Mouse (Mus musculus) forebrain, embryonic 16.5 days (tissue): Measurements from ENCODE around the gene Lpin3. TPM values are rescaled to one million over a fixed set of nuclear protein-coding genes. Genes with fewer than 3 reads are reported as not detected.

Experiments
- ATAC-seq: fragments of 200-750 bp; cut with Nextera tagmentation; 2 replicates; pipeline ENCODE4 v1.8.0; 2017; ENCODE audit warnings: mild to moderate bottlenecking, moderate library complexity
- H3K27ac ChIP-seq: fragments of 300-500 bp; sonication (generic); 2 replicates; pipeline ENCODE4 v1.5.1; 2014; ENCODE audit warnings: low read length, control low read depth
- H3K27me3 ChIP-seq: fragments of 300-500 bp; sonication (generic); replicated peaks from 2 replicates; pipeline ENCODE4 v1.6.1; 2014; ENCODE audit warnings: low read length; ENCODE audit not compliant: control insufficient read depth, insufficient read depth
- H3K36me3 ChIP-seq: fragments of 300-500 bp; sonication (generic); 2 replicates; pipeline ENCODE4 v1.6.1; 2014; ENCODE audit not compliant: control insufficient read depth, insufficient read depth
- H3K4me1 ChIP-seq: fragments of 300-500 bp; sonication (generic); replicated peaks from 2 replicates; pipeline ENCODE4 v1.6.1; 2014; ENCODE audit warnings: low read length; ENCODE audit not compliant: control insufficient read depth, insufficient read depth
- H3K4me2 ChIP-seq: fragments of 300-500 bp; sonication (generic); 2 replicates; pipeline ENCODE4 v1.6.1; 2014; ENCODE audit warnings: mild to moderate bottlenecking, low read length, control low read depth
- H3K4me3 ChIP-seq: fragments of 300-500 bp; sonication (generic); replicated peaks from 2 replicates; pipeline ENCODE4 v1.5.1; 2014; ENCODE audit warnings: mild to moderate bottlenecking, low read length, control low read depth
- H3K9ac ChIP-seq: fragments of 300-500 bp; sonication (generic); replicated peaks from 2 replicates; pipeline ENCODE4 v1.6.1; 2014; ENCODE audit warnings: low read depth, low read length, control low read depth
- H3K9me3 ChIP-seq: fragments of 300-500 bp; sonication (generic); 2 replicates; pipeline ENCODE4 v1.6.1; 2016; ENCODE audit warnings: low read length; ENCODE audit not compliant: control insufficient read depth
- WGBS: fragments of 180-500 bp; shearing (Covaris S2); extraction: QIAGEN DNeasy Blood & Tissue Kit; methylation state at CpG from one replicate; pipeline ENCODE4 v1.1.7; 2014; 5-methylcytosine and 5-hydroxymethylcytosine counted together
- polyA plus RNA-seq: library from polyadenylated mRNA; unstranded; fragments of >200 nt; fragmentation: Nextera tagmentation; extraction: Ambion mirVana; gene quantifications from 2 replicates; pipeline ENCODE4 v1.2.1, GENCODE M21; 2015

The Lpin3 gene
- polyA plus RNA-seq, 1 experiment from 2014 or later: not detected

DNA sequence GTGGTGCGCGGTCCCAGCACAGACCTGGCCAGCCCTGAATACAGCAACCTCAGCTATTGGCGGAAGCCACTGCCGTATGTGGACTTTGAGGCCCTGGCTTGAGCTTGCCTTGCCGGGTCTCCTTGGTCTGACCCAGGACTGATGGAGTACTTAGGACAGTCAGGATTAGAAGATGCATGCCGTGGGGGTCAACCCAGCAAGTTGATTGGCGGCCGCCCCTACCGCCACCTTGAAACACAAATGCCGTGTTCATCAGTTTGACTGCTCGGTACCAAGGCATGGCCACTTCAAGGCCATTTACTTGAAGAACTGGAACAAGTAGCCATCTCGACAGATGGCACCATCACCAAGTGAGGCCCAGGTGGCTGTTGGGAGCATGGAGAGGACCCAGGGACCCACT is 24.8 kb downstream of the Lpin3 start:
- 95% methylated on average over 12 of the region's 12 CpGs for WGBS

DNA sequence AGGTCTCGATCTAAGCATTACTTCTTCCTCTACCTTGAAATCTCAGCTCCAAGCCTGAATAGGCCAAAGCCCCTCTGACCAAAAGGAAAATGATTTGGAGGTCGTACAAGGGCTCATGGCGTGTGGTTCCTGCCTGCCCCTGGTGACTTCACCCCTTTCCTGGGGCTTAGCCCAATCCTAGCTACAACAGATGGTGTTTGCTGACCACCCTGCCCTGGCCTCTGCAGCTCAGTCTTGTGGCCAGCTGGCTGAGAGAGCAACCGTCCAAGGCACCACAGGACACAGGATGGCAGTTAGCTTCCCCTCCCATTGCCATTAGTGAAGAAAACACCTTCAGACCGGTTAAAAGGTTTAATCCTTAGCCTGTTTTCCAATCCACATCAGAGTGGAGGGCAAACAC is 25.6 kb downstream of the Lpin3 start:
- no peak overlapping the region for H3K9ac ChIP-seq
- peaks cover under 1% of the 10 kb centered on the region; the same call in 1 of the 2 replicates for H3K4me1 ChIP-seq
- 81% methylated on average over 5 of the region's 5 CpGs for WGBS
- peaks cover 11% of the 10 kb centered on the region for H3K27me3 ChIP-seq
- no peaks in the 10 kb centered on the region for H3K9me3 ChIP-seq
- H3K27ac ChIP-seq: no peak overlapping the region
- no peak for ATAC-seq
- no peak overlapping the region for H3K4me2 ChIP-seq
- no peaks in the 10 kb centered on the region for H3K36me3 ChIP-seq
- H3K4me3 ChIP-seq: no peak overlapping the region

More for the DNA sequence above, 24.8 kb downstream of the Lpin3 start:
- no peaks in the 10 kb centered on the region for H3K4me1 ChIP-seq
- no peaks in the 10 kb centered on the region for H3K9me3 ChIP-seq
- H3K36me3 ChIP-seq: no peaks in the 10 kb centered on the region
- H3K4me2 ChIP-seq: no peak overlapping the region
- H3K9ac ChIP-seq: no peak overlapping the region
- H3K4me3 ChIP-seq: no peak overlapping the region
- H3K27me3 ChIP-seq: peaks cover 3% of the 10 kb centered on the region
- H3K27ac ChIP-seq: no peak overlapping the region
- no peak for ATAC-seq

DNA sequence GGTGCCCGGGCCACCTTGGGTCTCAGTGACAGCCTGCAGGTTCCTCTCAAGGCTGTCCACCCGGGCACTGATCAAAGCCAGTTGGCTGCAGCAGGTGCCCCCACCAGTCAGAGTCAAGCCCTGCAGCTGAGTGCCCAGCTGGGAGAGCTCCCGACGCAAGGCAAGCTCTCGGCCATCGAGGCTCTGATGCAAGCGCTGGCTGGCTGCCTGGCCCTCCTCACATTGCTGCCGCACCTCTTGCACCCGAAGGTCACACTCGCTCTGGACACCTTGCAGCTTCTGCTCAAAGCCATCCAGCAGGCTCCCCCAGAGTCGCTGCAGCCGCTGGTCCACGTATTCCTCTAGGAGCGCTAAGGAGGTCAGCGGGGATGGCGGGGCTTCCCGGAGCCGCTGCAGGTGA is 28.1 kb downstream of the Lpin3 start:
- WGBS: 62% methylated on average over 18 of the region's 18 CpGs
- Histone ChIP-seq H3K27me3 (peaks cover 28% of the 10 kb centered on the region), H3K4me2 (no peak overlapping the region), H3K4me1 (peaks cover 15% of the 10 kb centered on the region), H3K4me3 (no peak overlapping the region), H3K36me3 (no peaks in the 10 kb centered on the region), H3K9ac (no peak overlapping the region), H3K9me3 (no peaks in the 10 kb centered on the region), H3K27ac (no peak overlapping the region)
- ATAC-seq: no peak

DNA sequence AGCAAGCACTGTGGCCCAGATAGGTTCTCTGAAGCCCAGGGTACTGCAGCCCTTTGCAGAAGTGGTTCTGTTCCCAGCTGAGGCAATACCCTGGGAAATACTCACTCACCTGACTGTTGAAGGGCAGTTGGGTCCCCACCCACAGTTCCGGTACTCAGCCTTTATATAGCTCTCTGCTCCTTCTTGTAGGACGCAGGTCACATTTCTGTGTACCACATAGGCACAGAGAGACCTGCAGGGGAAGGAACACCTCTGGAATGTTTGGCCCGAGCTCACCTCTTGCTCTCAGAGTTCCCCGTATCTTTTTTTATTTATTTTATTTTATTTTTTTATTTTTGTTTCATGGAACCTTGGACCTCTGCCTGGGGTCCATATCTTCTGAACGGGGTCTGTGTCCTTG is 30.2 kb downstream of the Lpin3 start:
- Histone ChIP-seq H3K9me3 (no peaks in the 10 kb centered on the region), H3K36me3 (no peaks in the 10 kb centered on the region), H3K27ac (no peak overlapping the region), H3K4me3 (no peak overlapping the region), H3K4me2 (no peak overlapping the region), H3K27me3 (peaks cover 29% of the 10 kb centered on the region), H3K4me1 (peaks cover 15% of the 10 kb centered on the region), H3K9ac (no peak overlapping the region)
- no peak for ATAC-seq
- 93% methylated on average over 5 of the region's 5 CpGs for WGBS

DNA sequence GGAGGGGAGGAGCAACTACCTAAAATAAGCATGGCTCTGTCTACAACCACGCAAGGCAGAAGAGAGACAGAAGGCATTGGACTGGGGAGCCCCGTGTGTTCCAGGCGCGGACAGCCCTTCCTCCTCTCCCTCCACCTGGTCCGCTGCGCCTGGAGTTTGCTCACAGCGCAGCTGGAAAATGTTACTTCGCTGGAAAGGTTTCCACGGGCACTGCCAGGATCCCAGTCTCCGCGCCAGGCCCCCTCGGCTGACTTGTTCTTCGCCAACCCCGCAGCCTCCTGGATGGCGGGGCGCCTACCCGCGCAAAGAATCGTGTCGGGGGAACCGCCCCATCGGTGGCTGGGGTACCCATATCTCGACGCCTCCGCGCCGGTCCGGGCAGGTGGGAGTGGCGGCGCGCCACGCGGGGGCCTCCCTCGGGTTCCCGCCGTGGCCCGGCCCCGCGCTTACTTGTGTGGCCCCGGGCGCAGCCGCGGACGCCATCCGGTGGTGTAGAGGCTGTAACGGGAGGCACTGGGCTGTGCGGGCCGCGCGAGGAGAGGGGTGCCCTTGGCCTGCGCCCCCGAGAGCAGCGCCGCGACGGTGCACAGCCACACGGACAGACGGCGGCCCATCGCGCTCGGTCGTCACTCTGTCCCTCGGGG is 31.2 kb downstream of the Lpin3 start:
- H3K36me3 ChIP-seq: no peaks in the 10 kb centered on the region
- ATAC-seq: peak; percentile 49
- peak overlapping the region; percentile 54 for H3K9ac ChIP-seq
- peak overlapping the region; percentile 41 for H3K4me3 ChIP-seq
- peak overlapping the region; percentile 68 for H3K4me2 ChIP-seq
- H3K4me1 ChIP-seq: peaks cover 18% of the 10 kb centered on the region
- WGBS: 1% methylated on average over 59 of the region's 64 CpGs
- H3K27me3 ChIP-seq: peaks cover 29% of the 10 kb centered on the region
- no peak overlapping the region for H3K27ac ChIP-seq
- H3K9me3 ChIP-seq: no peaks in the 10 kb centered on the region

DNA sequence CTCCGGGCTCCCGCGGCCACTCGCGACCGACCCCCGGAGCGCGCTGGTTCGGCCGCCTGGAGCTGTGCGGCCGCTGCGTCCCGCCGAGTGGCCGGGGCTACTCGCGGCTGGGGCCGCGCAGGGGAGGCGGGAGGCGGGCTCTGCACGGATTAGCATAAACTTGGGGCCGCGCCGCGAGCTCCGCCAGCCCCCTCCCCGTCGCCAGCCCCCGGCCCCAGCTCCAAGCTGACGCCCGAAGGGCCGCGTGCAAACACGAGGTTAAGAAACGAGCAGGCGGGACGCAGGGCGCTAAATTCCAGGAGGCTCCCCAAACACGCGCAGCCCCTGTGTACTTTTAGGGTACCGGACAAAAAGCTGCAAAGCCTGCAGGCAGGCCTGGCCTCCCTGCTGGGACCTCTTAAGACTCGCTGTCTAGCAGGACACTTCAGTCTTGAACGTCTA is 31.8 kb downstream of the Lpin3 start, which contains the start of gene Emilin3:
Emilin3 (minus strand) TSS at position 98 of the 441 bp plus-strand sequence.
- H3K27ac ChIP-seq: no peak within 1 kb of the TSS
- H3K9me3 ChIP-seq: no peaks in the 10 kb centered on the region
- under 1% methylated on average over 46 of the region's 46 CpGs for WGBS
- ATAC-seq: peak; percentile 37; the same call in 1 of the 2 replicates
- peaks cover 29% of the 10 kb centered on the region for H3K27me3 ChIP-seq
- no peaks in the 10 kb centered on the region for H3K36me3 ChIP-seq
- H3K4me3 ChIP-seq: peak within 1 kb of the TSS; percentile 41
- H3K4me1 ChIP-seq: peaks cover 20% of the 10 kb centered on the region
- peak within 1 kb of the TSS; percentile 68 for H3K4me2 ChIP-seq
- peak within 1 kb of the TSS; percentile 54 for H3K9ac ChIP-seq

DNA sequence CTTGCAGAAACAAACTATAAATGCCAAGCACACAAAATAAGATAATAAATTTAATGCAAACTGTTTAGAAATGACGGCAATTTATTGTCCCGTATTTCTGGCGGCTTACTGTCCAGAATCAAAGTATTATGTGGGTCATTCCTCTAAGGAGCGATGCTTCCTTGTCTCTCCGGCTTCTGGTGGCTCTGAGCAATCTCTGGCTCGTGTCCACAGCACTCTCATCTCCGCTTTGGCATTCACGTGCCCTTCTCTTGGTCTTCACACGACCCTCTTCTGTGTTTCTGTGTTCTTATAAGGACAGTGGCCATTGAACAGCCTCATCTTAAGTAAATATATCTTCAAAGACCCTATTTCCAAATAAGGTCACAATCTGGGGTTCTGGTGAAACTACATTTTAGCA is 34.2 kb downstream of the Lpin3 start:
- no peak for ATAC-seq
- Histone ChIP-seq H3K4me2 (no peak overlapping the region), H3K9ac (no peak overlapping the region), H3K9me3 (no peaks in the 10 kb centered on the region), H3K4me1 (peaks cover 20% of the 10 kb centered on the region), H3K4me3 (no peak overlapping the region), H3K27me3 (peaks cover 29% of the 10 kb centered on the region), H3K27ac (no peak overlapping the region), H3K36me3 (no peaks in the 10 kb centered on the region)
- WGBS: 87% methylated on average over 9 of the region's 9 CpGs

DNA sequence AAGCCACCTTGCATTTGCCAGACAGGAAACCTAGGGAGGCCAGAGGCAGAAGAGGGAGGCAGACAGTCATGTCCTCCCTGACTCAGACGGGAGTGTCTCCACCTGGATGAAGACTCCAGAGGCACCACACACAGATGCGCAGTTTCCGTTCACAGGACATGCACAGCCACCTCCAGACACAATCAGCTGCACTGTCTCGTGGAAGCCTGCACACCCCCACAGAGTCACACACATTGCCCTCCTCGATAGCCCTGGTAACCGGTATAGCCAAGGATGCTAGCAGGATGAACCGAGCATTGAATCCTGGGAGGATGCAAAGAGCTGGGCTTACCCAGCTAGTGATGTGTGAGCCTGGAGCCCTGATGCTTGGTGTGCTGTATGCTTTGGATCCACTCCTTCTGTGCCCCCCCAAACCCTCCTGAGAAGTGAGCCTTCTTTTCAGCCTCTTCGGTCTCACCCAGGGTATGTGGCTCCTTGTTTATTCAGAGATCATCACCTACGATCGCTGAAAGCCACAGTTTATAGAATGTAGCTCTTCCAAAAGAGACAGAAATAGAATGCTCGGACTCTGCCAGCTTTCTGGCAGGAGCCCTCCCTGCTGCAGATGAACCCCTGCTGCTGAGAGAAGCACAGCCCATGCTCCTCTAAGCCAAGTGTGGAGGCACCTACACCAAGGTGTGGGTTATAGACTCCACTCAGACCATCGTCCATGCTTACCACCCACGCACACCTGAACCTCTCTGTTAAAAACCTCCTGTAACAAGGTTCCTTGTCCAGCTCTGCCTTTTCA is 35.5 kb downstream of the Lpin3 start:
- no peak overlapping the region for H3K4me2 ChIP-seq
- 79% methylated on average over 13 of the region's 13 CpGs for WGBS
- no peak overlapping the region for H3K4me3 ChIP-seq
- H3K9me3 ChIP-seq: no peaks in the 10 kb centered on the region
- H3K36me3 ChIP-seq: no peaks in the 10 kb centered on the region
- H3K9ac ChIP-seq: no peak overlapping the region
- peaks cover 20% of the 10 kb centered on the region for H3K4me1 ChIP-seq
- H3K27me3 ChIP-seq: peaks cover 18% of the 10 kb centered on the region
- no peak overlapping the region for H3K27ac ChIP-seq
- ATAC-seq: no peak

DNA sequence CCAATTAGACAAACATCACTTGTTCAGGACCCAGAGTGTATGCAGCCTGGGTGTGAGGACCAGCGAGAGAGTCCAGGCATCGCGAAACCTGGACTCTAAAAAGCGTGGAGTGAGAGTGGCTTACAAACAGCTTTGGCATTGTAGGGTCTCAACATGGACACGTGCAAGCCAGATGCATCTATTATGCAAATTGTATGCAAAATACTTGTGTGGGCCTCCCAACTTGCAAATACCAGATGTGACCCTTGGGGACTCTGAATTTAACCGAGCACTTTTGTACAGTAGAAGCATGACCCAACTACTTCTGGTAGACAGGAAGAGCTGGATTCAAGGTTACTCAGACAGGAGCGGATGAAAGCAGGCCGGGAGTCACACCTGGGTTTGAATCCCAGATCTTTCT is 36.2 kb downstream of the Lpin3 start:
- Histone ChIP-seq H3K27me3 (peaks cover 12% of the 10 kb centered on the region), H3K9ac (no peak overlapping the region), H3K4me1 (peaks cover 13% of the 10 kb centered on the region), H3K27ac (no peak overlapping the region), H3K4me3 (no peak overlapping the region), H3K36me3 (no peaks in the 10 kb centered on the region), H3K9me3 (no peaks in the 10 kb centered on the region), H3K4me2 (no peak overlapping the region)
- ATAC-seq: no peak
- 53% methylated on average over 8 of the region's 8 CpGs for WGBS
